Mouse (Mus musculus) cerebellum, adult 2 months (tissue): ENCODE measurements around the gene Baat.

Experiments
- CTCF ChIP-seq: fragments of 200-500 bp; IDR thresholded peaks from 2 replicates; pipeline ENCODE4 v1.5.1; 2011; ENCODE audit warnings: low read depth, mild to moderate bottlenecking, control low read depth, low read length, moderate library complexity, borderline replicate concordance; ENCODE audit not compliant: insufficient read depth
- POLR2A ChIP-seq: fragments of 200-500 bp; IDR thresholded peaks from 2 replicates; pipeline ENCODE4 v1.6.1; 2011; ENCODE audit warnings: low read length, control low read depth, borderline replicate concordance; ENCODE audit not compliant: insufficient read depth

- TF ChIP-seq POLR2A (no peak), CTCF (no peak)
Observed at GRCm38 (mm10) chr4:49553380-49553779, 47.0 kb upstream of the Baat start.
